Mouse (Mus musculus): ENCODE measurements at regions not wholly inside any gene's neighbourhood (a gene's known extent, or its start where the extent isn't known, plus 50 kb on each side); places are given as distances from the start of the nearest gene placed in this dataset.
"Not testable (repeated sequence)": the region's sequence is repeated elsewhere in the genome, so short reads cannot be mapped to it uniquely, and the experiment has no call there.

DNA sequence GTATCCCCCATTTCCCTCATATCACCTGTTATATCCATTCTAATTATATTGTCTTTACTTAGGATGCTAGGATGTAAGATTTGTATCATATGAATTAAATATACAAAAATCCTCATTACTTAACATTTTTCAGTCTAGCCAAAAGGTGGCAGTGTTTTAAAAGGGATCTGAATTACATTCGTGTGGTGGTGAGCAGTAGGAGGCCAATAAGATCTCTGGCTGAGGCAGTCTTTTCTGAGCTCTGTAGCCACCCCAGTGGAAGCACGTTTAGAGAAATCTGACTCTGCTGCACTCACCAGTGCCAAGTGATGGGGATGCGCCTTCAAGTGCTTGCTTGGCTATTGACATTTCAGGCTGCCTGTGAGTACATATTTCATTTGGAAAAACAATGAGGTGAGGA, 372.6 kb downstream of the Dad1 start:
- ATAC-seq (replicated peaks; ENCODE audit: insufficient number of reproducible peaks, low FRiP score, low TSS enrichment, poor library complexity, severe bottlenecking) = no peak

DNA sequence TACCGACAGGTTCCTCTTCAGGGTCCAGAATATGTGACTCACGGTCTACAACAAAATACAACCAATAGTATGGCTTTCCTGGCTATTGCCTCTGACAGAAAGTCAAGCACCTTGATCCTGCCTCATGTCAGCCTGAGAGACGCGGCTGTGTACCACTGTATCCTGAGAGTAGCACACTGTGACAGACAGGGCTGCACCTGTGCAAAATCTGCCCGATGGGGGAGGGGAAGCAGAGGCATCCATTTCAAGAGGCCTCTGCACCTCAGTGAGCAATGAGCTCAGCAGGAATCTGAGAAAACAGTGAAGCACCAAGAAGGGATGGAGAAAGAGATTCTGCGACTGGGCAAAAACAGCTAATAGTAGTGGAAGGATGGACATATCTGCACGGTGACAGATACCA, 377.3 kb downstream of the Dad1 start:
- no peak for ATAC-seq (replicated peaks; ENCODE audit: insufficient number of reproducible peaks, low FRiP score, low TSS enrichment, poor library complexity, severe bottlenecking)

DNA sequence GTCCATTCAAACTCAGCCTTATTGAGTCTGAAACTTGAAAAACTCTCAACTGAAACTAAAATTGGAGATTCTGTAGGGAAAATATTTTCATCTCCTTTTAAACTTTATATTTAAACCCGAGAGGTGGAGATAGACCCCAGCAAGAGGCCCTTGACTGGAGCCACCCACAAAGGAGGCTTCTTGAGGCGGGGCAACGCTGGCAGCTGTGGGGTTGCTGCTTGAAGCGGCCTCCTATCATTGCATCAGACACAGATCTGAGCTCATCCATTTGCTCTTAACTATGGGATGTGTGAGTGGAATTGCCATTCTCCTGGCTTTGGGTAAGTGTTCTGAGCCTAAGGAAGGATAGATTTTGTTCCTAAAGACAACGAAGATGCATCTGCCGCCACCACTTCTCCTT, 378.2 kb downstream of the Dad1 start:
- ATAC-seq (replicated peaks; ENCODE audit: insufficient number of reproducible peaks, low FRiP score, low TSS enrichment, poor library complexity, severe bottlenecking) = no peak

- ATAC-seq (replicated peaks; ENCODE audit: insufficient number of reproducible peaks, low FRiP score, low TSS enrichment, poor library complexity, severe bottlenecking) = no peak
These were observed 406.9 kb downstream of the Dad1 start for GRCm38 (mm10) chr14:53847049-53847448.

DNA sequence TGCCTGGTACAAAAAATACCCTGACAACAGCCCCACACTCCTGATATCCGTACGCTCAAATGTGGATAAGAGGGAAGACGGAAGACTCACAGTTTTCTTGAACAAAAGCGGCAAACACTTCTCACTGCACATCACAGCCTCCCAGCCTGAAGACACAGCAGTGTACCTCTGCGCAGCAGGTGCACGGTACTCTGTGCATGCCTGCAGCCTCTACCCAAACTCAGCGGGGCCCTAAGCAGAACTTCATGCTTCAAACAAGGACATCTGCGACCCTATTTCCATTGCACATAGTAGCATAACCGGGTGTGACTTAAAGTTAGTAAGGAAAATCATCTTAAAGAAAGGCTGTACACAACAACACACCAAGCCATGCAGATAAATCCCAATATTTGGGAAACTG, 408.3 kb downstream of the Dad1 start:
- ATAC-seq (replicated peaks; ENCODE audit: insufficient number of reproducible peaks, low FRiP score, low TSS enrichment, poor library complexity, severe bottlenecking) = no peak

GRCm38 (mm10) chr14:53832553-53832952, 421.4 kb downstream of the Dad1 start:
- no peak for ATAC-seq (replicated peaks; ENCODE audit: insufficient number of reproducible peaks, low FRiP score, low TSS enrichment, poor library complexity, severe bottlenecking)

- ATAC-seq (replicated peaks; ENCODE audit: insufficient number of reproducible peaks, low FRiP score, low TSS enrichment, poor library complexity, severe bottlenecking) = no peak
These were observed 422.3 kb downstream of the Dad1 start for GRCm38 (mm10) chr14:53831651-53832050.

DNA sequence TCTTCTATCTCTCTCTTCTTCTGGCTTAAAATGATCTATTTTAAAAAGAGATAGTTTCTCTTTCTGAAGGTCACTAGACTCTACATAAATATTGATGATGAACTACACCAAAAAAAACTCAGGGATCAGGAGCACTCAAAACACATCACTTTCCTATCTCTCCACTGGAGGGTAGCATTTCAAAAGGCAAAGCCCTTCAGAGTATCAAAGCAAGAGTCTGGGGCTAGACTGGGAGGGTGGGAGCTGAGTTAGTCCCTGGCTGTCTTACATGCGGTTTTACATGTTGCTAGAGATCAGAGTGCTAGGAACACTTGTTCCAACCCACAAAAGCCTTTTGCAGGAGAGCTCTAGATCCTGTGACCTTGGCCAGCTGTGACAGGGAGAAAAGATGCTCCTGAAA, 423.2 kb downstream of the Dad1 start:
- ATAC-seq (replicated peaks; ENCODE audit: insufficient number of reproducible peaks, low FRiP score, low TSS enrichment, poor library complexity, severe bottlenecking) = no peak

GRCm38 (mm10) chr14:53826782-53827181, 427.1 kb downstream of the Dad1 start:
- no peak for ATAC-seq (replicated peaks; ENCODE audit: insufficient number of reproducible peaks, low FRiP score, low TSS enrichment, poor library complexity, severe bottlenecking)

GRCm38 (mm10) chr14:53806231-53806630, 447.7 kb downstream of the Dad1 start:
- no peak for ATAC-seq (replicated peaks; ENCODE audit: insufficient number of reproducible peaks, low FRiP score, low TSS enrichment, poor library complexity, severe bottlenecking)

GRCm38 (mm10) chr14:53803698-53804620, 449.9 kb downstream of the Dad1 start:
- ATAC-seq (replicated peaks; ENCODE audit: insufficient number of reproducible peaks, low FRiP score, low TSS enrichment, poor library complexity, severe bottlenecking) = peak; percentile 33; the same call in 1 of the 2 replicates

- ATAC-seq (replicated peaks; ENCODE audit: insufficient number of reproducible peaks, low FRiP score, low TSS enrichment, poor library complexity, severe bottlenecking) = peak; percentile 37; the same call in 1 of the 2 replicates
These were observed 451.4 kb downstream of the Dad1 start for GRCm38 (mm10) chr14:53802547-53802946.

DNA sequence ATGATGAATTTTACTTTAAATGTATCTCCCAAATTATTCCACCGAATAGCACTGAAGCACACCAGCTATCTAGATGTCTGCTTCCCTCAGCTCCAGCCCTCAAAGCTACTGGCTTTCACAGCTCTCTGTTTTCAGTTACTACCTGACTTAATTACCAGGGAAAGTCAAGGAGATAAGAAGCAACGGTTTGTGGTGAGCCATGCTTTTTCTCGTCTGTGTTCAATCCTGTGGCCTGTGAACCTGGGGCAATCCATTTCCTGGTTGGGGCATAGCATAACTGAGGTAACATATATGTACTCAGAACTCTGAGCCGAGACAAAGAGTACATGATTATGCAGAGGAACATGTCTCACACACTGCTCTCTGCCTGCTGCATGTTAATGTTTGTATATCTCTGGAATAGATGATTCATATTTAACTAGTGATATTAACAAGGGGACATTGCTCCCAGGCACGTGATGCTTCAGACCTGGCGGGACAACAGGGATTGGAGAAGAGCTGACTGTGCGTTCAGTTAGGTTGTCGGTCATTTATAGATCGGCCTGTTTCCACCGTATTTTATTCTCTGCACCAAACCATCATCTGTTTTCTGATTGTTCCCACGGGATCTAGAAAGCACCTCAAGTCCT, 453.3 kb downstream of the Dad1 start:
- no peak for ATAC-seq (replicated peaks; ENCODE audit: insufficient number of reproducible peaks, low FRiP score, low TSS enrichment, poor library complexity, severe bottlenecking)

DNA sequence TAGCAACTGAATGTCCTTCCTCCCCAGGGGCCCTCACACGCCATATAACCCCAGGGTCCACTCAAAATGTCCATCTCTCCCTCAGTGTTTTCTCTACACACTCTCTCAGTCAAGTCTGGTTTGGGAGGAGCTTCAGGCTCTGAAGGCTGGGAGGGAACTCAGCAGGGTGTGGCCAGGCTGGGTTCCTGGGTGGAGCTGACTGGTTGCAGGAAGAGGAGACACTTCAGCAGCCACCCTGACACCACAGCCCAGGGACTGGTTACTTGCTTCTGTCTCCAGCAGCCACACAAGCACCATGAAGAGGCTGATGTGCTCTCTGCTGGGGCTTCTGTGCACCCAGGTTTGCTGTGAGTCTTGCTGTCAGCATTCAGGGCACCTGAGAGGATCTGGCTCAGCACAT, 458.7 kb downstream of the Dad1 start:
- ATAC-seq (replicated peaks; ENCODE audit: insufficient number of reproducible peaks, low FRiP score, low TSS enrichment, poor library complexity, severe bottlenecking) = not testable (repeated sequence)

GRCm38 (mm10) chr14:53794527-53794926, 459.4 kb downstream of the Dad1 start:
- ATAC-seq (replicated peaks; ENCODE audit: insufficient number of reproducible peaks, low FRiP score, low TSS enrichment, poor library complexity, severe bottlenecking) = no peak

- ATAC-seq (replicated peaks; ENCODE audit: insufficient number of reproducible peaks, low FRiP score, low TSS enrichment, poor library complexity, severe bottlenecking) = not testable (repeated sequence)
These were observed 461.5 kb downstream of the Dad1 start for GRCm38 (mm10) chr14:53792432-53792831.

GRCm38 (mm10) chr14:53785547-53785946, 468.4 kb downstream of the Dad1 start:
- not testable (repeated sequence) for ATAC-seq (replicated peaks; ENCODE audit: insufficient number of reproducible peaks, low FRiP score, low TSS enrichment, poor library complexity, severe bottlenecking)

DNA sequence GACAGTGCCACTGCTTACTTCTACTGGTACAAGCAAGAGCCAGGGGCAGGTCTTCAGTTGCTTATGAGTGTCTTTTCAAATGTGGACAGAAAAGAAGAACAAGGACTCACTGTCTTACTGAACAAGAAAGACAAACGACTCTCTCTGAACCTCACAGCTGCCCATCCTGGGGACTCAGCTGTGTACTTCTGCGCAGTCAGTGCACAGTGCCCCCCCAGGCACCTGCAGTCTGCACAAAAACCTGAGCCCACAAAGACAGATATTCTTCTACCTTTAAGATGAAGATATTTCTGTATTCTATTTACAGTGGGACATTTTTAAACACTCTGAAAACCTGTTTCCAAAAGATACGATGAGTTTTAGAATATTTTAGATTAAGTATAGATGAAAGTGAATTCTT, 476.5 kb downstream of the Dad1 start:
- no peak for ATAC-seq (replicated peaks; ENCODE audit: insufficient number of reproducible peaks, low FRiP score, low TSS enrichment, poor library complexity, severe bottlenecking)

DNA sequence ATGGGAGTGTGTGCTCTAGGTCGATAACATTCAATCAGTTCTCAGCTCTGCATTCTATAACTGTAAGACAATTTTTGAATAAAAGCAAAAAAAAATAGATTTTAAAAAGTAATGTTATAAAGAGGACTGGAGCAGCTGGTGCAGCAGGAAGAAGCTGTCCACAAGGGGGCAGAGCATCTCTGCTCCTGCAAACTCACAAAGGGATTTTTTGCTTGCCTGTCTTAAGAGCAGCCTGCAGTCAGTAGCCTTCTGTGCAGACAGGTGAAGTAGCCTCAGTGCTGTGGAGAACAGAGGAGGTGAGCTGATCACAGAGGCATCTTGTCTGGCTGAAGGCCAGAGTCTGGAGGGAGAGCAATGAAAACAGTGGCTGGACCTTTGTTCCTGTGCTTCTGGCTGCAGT, 477.2 kb downstream of the Dad1 start:
- ATAC-seq (replicated peaks; ENCODE audit: insufficient number of reproducible peaks, low FRiP score, low TSS enrichment, poor library complexity, severe bottlenecking) = not testable (repeated sequence)

- ATAC-seq (replicated peaks; ENCODE audit: insufficient number of reproducible peaks, low FRiP score, low TSS enrichment, poor library complexity, severe bottlenecking) = not testable (repeated sequence)
These were observed 487.4 kb downstream of the Dad1 start for GRCm38 (mm10) chr14:53766501-53766900.

Data from monocyte, adult 5-6 weeks (primary cell).